Mouse (Mus musculus): ENCODE data around the gene Wfdc3. TPM values are rescaled to one million over a fixed set of nuclear protein-coding genes. Genes with fewer than 3 reads are reported as not detected.

Wfdc3 gene
- polyA plus RNA-seq, 1 experiment from 2014 or later, result 0.64 TPM

- 80% methylated on average over 30 of the region's 30 CpGs for WGBS
- H3K9ac ChIP-seq (ENCODE audit: low read depth, low read length), result no peak overlapping the region
- no peaks in the 10 kb centered on the region for H3K4me1 ChIP-seq (replicated peaks; ENCODE audit: insufficient read depth, low read length)
- no peak for ATAC-seq (replicated peaks; ENCODE audit: low FRiP score, low read depth)
- H3K4me2 ChIP-seq (ENCODE audit: low read length), result no peak overlapping the region
- no peak for DNase-seq (ENCODE audit: low spot score)
- no peak overlapping the region for H3K4me3 ChIP-seq (replicated peaks; ENCODE audit: low read depth, low read length)
- H3K27ac ChIP-seq, result no peak overlapping the region
- no peaks in the 10 kb centered on the region for H3K27me3 ChIP-seq (ENCODE audit: insufficient read depth, low read length)
- H3K36me3 ChIP-seq (ENCODE audit: insufficient read depth, low read length), result no peaks in the 10 kb centered on the region
- no peaks in the 10 kb centered on the region for H3K9me3 ChIP-seq (replicated peaks; ENCODE audit: low read length)
- no peak for TF ChIP-seq CTCF (IDR thresholded peaks at IDR 0.05; ENCODE audit: low read depth)
These were observed 31.7 kb upstream of the Wfdc3 start for GRCm38 (mm10) chr2:164777246-164778014.

- Histone ChIP-seq H3K9me3 (replicated peaks; ENCODE audit: low read length) (no peaks in the 10 kb centered on the region), H3K4me3 (replicated peaks; ENCODE audit: low read depth, low read length) (no peak overlapping the region), H3K4me1 (replicated peaks; ENCODE audit: insufficient read depth, low read length) (no peaks in the 10 kb centered on the region), H3K36me3 (ENCODE audit: insufficient read depth, low read length) (no peaks in the 10 kb centered on the region), H3K27me3 (ENCODE audit: insufficient read depth, low read length) (no peaks in the 10 kb centered on the region), H3K27ac (no peak overlapping the region), H3K9ac (ENCODE audit: low read depth, low read length) (no peak overlapping the region), H3K4me2 (ENCODE audit: low read length) (no peak overlapping the region)
- WGBS, result 70% methylated on average over 17 of the region's 17 CpGs
- TF ChIP-seq CTCF (IDR thresholded peaks at IDR 0.05; ENCODE audit: low read depth), result no peak
- DNase-seq (ENCODE audit: low spot score) (no peak), ATAC-seq (replicated peaks; ENCODE audit: low FRiP score, low read depth) (no peak)
These were observed 31.1 kb upstream of the Wfdc3 start for GRCm38 (mm10) chr2:164776801-164777200.

DNA sequence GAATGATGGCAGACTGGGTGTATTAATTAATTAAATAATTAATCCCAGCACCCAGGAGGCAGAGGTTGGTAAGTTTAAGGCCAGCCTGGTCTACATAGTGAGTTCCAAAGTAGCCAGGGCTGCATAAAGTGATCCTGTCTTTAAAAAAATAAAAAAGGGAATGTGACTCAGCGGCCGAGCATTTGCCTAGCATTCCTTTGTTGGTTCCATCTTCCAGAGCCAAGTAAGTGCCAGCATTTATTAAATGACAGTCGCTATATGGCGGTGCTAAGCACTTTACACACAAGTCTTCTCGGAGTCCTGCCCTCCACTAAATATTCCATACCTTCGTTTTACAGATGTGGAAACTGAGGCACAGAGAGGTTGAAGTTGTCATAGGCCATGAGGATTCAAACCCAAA, 30.4 kb upstream of the Wfdc3 start:
- Histone ChIP-seq H3K9me3 (replicated peaks; ENCODE audit: low read length) (no peaks in the 10 kb centered on the region), H3K27me3 (ENCODE audit: insufficient read depth, low read length) (no peaks in the 10 kb centered on the region), H3K27ac (no peak overlapping the region), H3K9ac (ENCODE audit: low read depth, low read length) (no peak overlapping the region), H3K36me3 (ENCODE audit: insufficient read depth, low read length) (no peaks in the 10 kb centered on the region), H3K4me2 (ENCODE audit: low read length) (no peak overlapping the region), H3K4me1 (replicated peaks; ENCODE audit: insufficient read depth, low read length) (0 out of 2 replicates have a peak, but pooled peaks cover 2% of the 10 kb centered on the region), H3K4me3 (replicated peaks; ENCODE audit: low read depth, low read length) (no peak overlapping the region)
- ATAC-seq (replicated peaks; ENCODE audit: low FRiP score, low read depth), result no peak
- DNase-seq (ENCODE audit: low spot score), result no peak
- 84% methylated on average over 6 of the region's 6 CpGs for WGBS
- TF ChIP-seq CTCF (IDR thresholded peaks at IDR 0.05; ENCODE audit: low read depth), result no peak

GRCm38 (mm10) chr2:164773989-164774364, 28.2 kb upstream of the Wfdc3 start:
- H3K4me3 ChIP-seq (replicated peaks; ENCODE audit: low read depth, low read length), result no peak overlapping the region
- no peak for TF ChIP-seq CTCF (IDR thresholded peaks at IDR 0.05; ENCODE audit: low read depth)
- no peak overlapping the region for H3K4me2 ChIP-seq (ENCODE audit: low read length)
- WGBS, result 73% methylated on average over 5 of the region's 5 CpGs
- H3K4me1 ChIP-seq (replicated peaks; ENCODE audit: insufficient read depth, low read length), result 0 out of 2 replicates have a peak, but pooled peaks cover 9% of the 10 kb centered on the region
- no peaks in the 10 kb centered on the region for H3K36me3 ChIP-seq (ENCODE audit: insufficient read depth, low read length)
- DNase-seq (ENCODE audit: low spot score) (no peak), ATAC-seq (replicated peaks; ENCODE audit: low FRiP score, low read depth) (no peak)
- no peak overlapping the region for H3K27ac ChIP-seq
- no peaks in the 10 kb centered on the region for H3K9me3 ChIP-seq (replicated peaks; ENCODE audit: low read length)
- H3K9ac ChIP-seq (ENCODE audit: low read depth, low read length), result no peak overlapping the region
- no peaks in the 10 kb centered on the region for H3K27me3 ChIP-seq (ENCODE audit: insufficient read depth, low read length)

DNA sequence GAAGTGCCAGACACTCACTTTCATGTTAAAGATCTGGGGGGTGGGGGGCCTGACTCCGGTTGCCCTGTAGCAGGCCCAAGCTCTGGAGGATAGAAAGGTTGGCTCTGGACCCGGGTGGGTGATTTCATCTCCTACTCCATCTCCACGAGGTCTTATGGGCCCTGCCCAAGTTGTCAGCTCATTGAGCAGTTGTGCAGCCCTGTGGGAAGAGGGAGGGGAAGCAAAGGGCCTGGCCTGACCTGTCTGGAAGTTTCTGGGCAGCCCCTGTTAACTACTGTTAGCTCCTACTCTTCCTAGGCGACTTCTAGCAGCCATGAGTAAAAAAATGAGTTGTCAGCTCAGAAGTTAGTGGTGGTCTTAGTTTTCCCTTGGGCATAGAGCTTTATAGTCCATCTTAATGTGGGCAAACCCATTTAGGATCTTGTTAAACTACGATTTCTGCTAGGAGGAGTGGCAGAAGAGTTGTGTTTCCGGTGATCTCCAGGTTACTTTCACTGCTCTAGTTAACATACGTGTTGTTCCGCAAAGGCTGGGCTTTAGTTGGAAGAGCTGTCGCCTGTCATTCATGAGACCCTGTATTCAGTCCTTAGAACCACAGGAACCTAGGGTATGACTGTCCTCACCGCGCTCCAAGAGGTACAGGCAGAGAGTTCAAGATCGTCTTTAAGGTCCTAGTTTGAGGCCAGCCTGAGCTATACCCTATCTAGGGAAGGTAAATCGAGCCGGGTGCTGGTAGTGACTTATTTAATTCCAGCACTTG, 27.7 kb upstream of the Wfdc3 start:
- DNase-seq (ENCODE audit: low spot score) (no peak), ATAC-seq (replicated peaks; ENCODE audit: low FRiP score, low read depth) (no peak)
- Histone ChIP-seq H3K36me3 (ENCODE audit: insufficient read depth, low read length) (no peaks in the 10 kb centered on the region), H3K4me2 (ENCODE audit: low read length) (no peak overlapping the region), H3K27ac (no peak overlapping the region), H3K4me3 (replicated peaks; ENCODE audit: low read depth, low read length) (no peak overlapping the region), H3K9ac (ENCODE audit: low read depth, low read length) (no peak overlapping the region), H3K4me1 (replicated peaks; ENCODE audit: insufficient read depth, low read length) (0 out of 2 replicates have a peak, but pooled peaks cover 9% of the 10 kb centered on the region), H3K9me3 (replicated peaks; ENCODE audit: low read length) (no peaks in the 10 kb centered on the region), H3K27me3 (ENCODE audit: insufficient read depth, low read length) (no peaks in the 10 kb centered on the region)
- no peak for TF ChIP-seq CTCF (IDR thresholded peaks at IDR 0.05; ENCODE audit: low read depth)
- 81% methylated on average over 14 of the region's 14 CpGs for WGBS

DNA sequence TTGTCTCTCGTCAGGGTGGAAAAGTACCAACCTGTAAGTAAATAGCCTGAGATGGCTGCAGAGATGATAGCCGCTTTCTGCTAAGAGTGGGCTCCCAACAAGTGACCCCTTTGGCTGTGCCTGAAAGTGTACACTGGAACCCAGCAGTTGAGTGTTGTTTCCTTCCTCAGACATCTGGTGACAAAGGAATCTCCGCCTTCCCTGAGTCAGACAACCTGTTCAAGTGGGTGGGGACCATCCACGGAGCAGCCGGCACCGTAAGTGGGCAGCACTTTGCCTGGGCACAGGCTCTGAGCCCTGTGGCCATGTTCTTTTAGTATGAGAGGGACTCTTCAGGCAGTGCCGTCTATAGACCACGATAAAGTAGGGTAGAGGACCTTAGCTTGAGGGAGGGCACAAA, 25.4 kb upstream of the Wfdc3 start:
- Histone ChIP-seq H3K27me3 (ENCODE audit: insufficient read depth, low read length) (no peaks in the 10 kb centered on the region), H3K4me1 (replicated peaks; ENCODE audit: insufficient read depth, low read length) (0 out of 2 replicates have a peak, but pooled peaks cover 9% of the 10 kb centered on the region), H3K9me3 (replicated peaks; ENCODE audit: low read length) (no peaks in the 10 kb centered on the region), H3K9ac (ENCODE audit: low read depth, low read length) (no peak overlapping the region), H3K4me2 (ENCODE audit: low read length) (peak overlapping the region; percentile 90), H3K27ac (no peak overlapping the region), H3K36me3 (ENCODE audit: insufficient read depth, low read length) (peaks cover 12% of the 10 kb centered on the region; the same call in 1 of the 2 replicates), H3K4me3 (replicated peaks; ENCODE audit: low read depth, low read length) (peak overlapping the region; percentile 81)
- ATAC-seq (replicated peaks; ENCODE audit: low FRiP score, low read depth) (no peak), DNase-seq (ENCODE audit: low spot score) (no peak)
- WGBS, result 59% methylated on average over 8 of the region's 8 CpGs
- TF ChIP-seq CTCF (IDR thresholded peaks at IDR 0.05; ENCODE audit: low read depth), result no peak
